Mouse (Mus musculus) intestine, embryonic 14.5 days (tissue): ENCODE measurements around the gene Gstm3. TPM values are rescaled to one million over a fixed set of nuclear protein-coding genes. Genes with fewer than 3 reads are reported as not detected.
"Not testable (repeated sequence)": the region's sequence is repeated elsewhere in the genome, so short reads cannot be mapped to it uniquely, and the experiment has no call there.

Source experiments
- ATAC-seq: fragments of 200-750 bp; cut with Nextera tagmentation; replicated peaks from 2 replicates; pipeline ENCODE4 v1.8.0; 2017; ENCODE audit warnings: low read depth, moderate number of reproducible peaks, moderate TSS enrichment, moderate library complexity; ENCODE audit not compliant: low FRiP score, low TSS enrichment
- DNase-seq: peaks from one replicate; pipeline ENCODE4 v3.0.0-alpha.2; 2018; ENCODE audit warnings: low spot score
- H3K27ac ChIP-seq: fragments of 300-500 bp; sonication (generic); 2 replicates; pipeline ENCODE4 v1.5.1; 2014; ENCODE audit warnings: low read depth, mild to moderate bottlenecking, control low read depth
- H3K27me3 ChIP-seq: fragments of 300-500 bp; sonication (generic); replicated peaks from 2 replicates; pipeline ENCODE4 v1.6.1; 2014; ENCODE audit warnings: low read length, control low read depth; ENCODE audit not compliant: control insufficient read depth, insufficient read depth
- H3K36me3 ChIP-seq: fragments of 300-500 bp; sonication (generic); 2 replicates; pipeline ENCODE4 v1.6.1; 2014; ENCODE audit warnings: low read length, control low read depth; ENCODE audit not compliant: control insufficient read depth, insufficient read depth
- H3K4me1 ChIP-seq: fragments of 300-500 bp; sonication (generic); replicated peaks from 2 replicates; pipeline ENCODE4 v1.6.1; 2014; ENCODE audit warnings: low read length, control low read depth, mixed read lengths; ENCODE audit not compliant: control insufficient read depth, insufficient read depth
- H3K4me2 ChIP-seq: fragments of 300-500 bp; sonication (generic); 2 replicates; pipeline ENCODE4 v1.6.1; 2014; ENCODE audit warnings: low read length
- H3K4me3 ChIP-seq: fragments of 300-500 bp; sonication (generic); 2 replicates; pipeline ENCODE4 v1.5.1; 2014; ENCODE audit warnings: low read depth, low read length, control low read depth, mixed read lengths
- H3K9ac ChIP-seq: fragments of 300-500 bp; sonication (generic); 2 replicates; pipeline ENCODE4 v1.6.1; 2014; ENCODE audit warnings: mild to moderate bottlenecking, low read length
- H3K9me3 ChIP-seq: fragments of 300-500 bp; sonication (generic); 2 replicates; pipeline ENCODE4 v1.6.1; 2016; ENCODE audit warnings: low read length, control low read depth; ENCODE audit not compliant: control insufficient read depth
- WGBS: fragments of 180-500 bp; shearing (Covaris S2); extraction: QIAGEN DNeasy Blood & Tissue Kit; methylation state at CpG from one replicate; pipeline ENCODE4 v1.1.7; 2014; 5-methylcytosine and 5-hydroxymethylcytosine counted together
- polyA plus RNA-seq: library from polyadenylated mRNA; unstranded; fragments of >200 nt; fragmentation: Nextera tagmentation; extraction: Ambion mirVana; gene quantifications from 2 replicates; pipeline ENCODE4 v1.2.1, GENCODE M21; 2014

Gstm3 gene
- 27.3 and 41.6 TPM in 2 replicates for polyA plus RNA-seq

GRCm38 (mm10) chr3:107968724-107969395, at the start of gene Gstm3:
Gene Gstm3 (minus strand): TSS chr3:107969283.
- ATAC-seq, result peak; percentile 65
- Histone ChIP-seq H3K4me3 (no peak within 1 kb of the TSS), H3K4me2 (no peak within 1 kb of the TSS), H3K9ac (no peak within 1 kb of the TSS), H3K9me3 (no peaks in the 10 kb centered on the region), H3K27ac (no peak within 1 kb of the TSS), H3K4me1 (peaks cover 5% of the 10 kb centered on the region; the same call in 1 of the 2 replicates), H3K36me3 (no peaks in the 10 kb centered on the region), H3K27me3 (no peaks in the 10 kb centered on the region)
- no peak for DNase-seq
- WGBS, result 40% methylated on average over 13 of the region's 13 CpGs

- peak overlapping the region; percentile 81 for H3K4me2 ChIP-seq
- no peaks in the 10 kb centered on the region; the same call in 1 of the 2 replicates for H3K36me3 ChIP-seq
- ATAC-seq (no peak), DNase-seq (no peak)
- H3K27ac ChIP-seq, result peak overlapping the region; percentile 76; the same call in 1 of the 2 replicates
- peak overlapping the region; percentile 36 for H3K4me3 ChIP-seq
- H3K9me3 ChIP-seq, result no peaks in the 10 kb centered on the region
- H3K27me3 ChIP-seq, result no peaks in the 10 kb centered on the region
- 23% methylated on average over 14 of the region's 14 CpGs for WGBS
- H3K4me1 ChIP-seq, result peaks cover 12% of the 10 kb centered on the region
- H3K9ac ChIP-seq, result peak overlapping the region; percentile 29; the same call in 1 of the 2 replicates
These were observed 49.2 kb upstream of the Gstm3 start for GRCm38 (mm10) chr3:108018190-108018820.

GRCm38 (mm10) chr3:108017473-108018189, 48.5 kb upstream of the Gstm3 start, which contains the start of gene Gstm1:
Gene Gstm1 (minus strand): TSS chr3:108017973.
- H3K36me3 ChIP-seq, result no peaks in the 10 kb centered on the region; the same call in 1 of the 2 replicates
- peak; percentile 97 for ATAC-seq
- H3K9ac ChIP-seq, result peak within 1 kb of the TSS; percentile 47

GRCm38 (mm10) chr3:108016468-108016867, 47.4 kb upstream of the Gstm3 start:
- H3K36me3 ChIP-seq, H3K27ac ChIP-seq, H3K9me3 ChIP-seq, DNase-seq, H3K27me3 ChIP-seq, H3K9ac ChIP-seq, ATAC-seq, H3K4me3 ChIP-seq: not testable (repeated sequence)
- 74% methylated on average over 5 of the region's 5 CpGs for WGBS
- H3K4me2 ChIP-seq, result peak overlapping the region; percentile 81
- peaks cover 12% of the 10 kb centered on the region for H3K4me1 ChIP-seq

More at GRCm38 (mm10) chr3:108017473-108018189, 48.5 kb upstream of the Gstm3 start, which contains the start of gene Gstm1:
- Histone ChIP-seq H3K27me3 (no peaks in the 10 kb centered on the region), H3K4me3 (peak within 1 kb of the TSS; percentile 36), H3K4me2 (peak within 1 kb of the TSS; percentile 81), H3K9me3 (no peaks in the 10 kb centered on the region), H3K27ac (peak within 1 kb of the TSS; percentile 88), H3K4me1 (peaks cover 12% of the 10 kb centered on the region)
- under 1% methylated on average over 31 of the region's 31 CpGs for WGBS
- peak; percentile 92 for DNase-seq

GRCm38 (mm10) chr3:108014974-108015346, 45.9 kb upstream of the Gstm3 start:
- H3K27ac ChIP-seq, result no peak overlapping the region
- ATAC-seq (no peak), DNase-seq (no peak)
- no peaks in the 10 kb centered on the region for H3K27me3 ChIP-seq
- no peaks in the 10 kb centered on the region for H3K9me3 ChIP-seq
- H3K4me3 ChIP-seq, result no peak overlapping the region
- no peak overlapping the region for H3K9ac ChIP-seq
- H3K4me1 ChIP-seq, result peaks cover 12% of the 10 kb centered on the region
- no peak overlapping the region for H3K4me2 ChIP-seq
- H3K36me3 ChIP-seq, result no peaks in the 10 kb centered on the region; the same call in 1 of the 2 replicates
- WGBS, result 89% methylated on average over 2 of the region's 2 CpGs

GRCm38 (mm10) chr3:108014098-108014973, 45.3 kb upstream of the Gstm3 start:
- no peaks in the 10 kb centered on the region for H3K27me3 ChIP-seq
- no peaks in the 10 kb centered on the region for H3K9me3 ChIP-seq
- WGBS, result 85% methylated on average over 7 of the region's 8 CpGs
- H3K36me3 ChIP-seq, result no peaks in the 10 kb centered on the region; the same call in 1 of the 2 replicates
- H3K4me1 ChIP-seq, result peaks cover 12% of the 10 kb centered on the region
- H3K4me2 ChIP-seq, result no peak overlapping the region
- DNase-seq, result no peak
- H3K27ac ChIP-seq, result no peak overlapping the region
- no peak overlapping the region for H3K9ac ChIP-seq
- ATAC-seq, result no peak
- no peak overlapping the region for H3K4me3 ChIP-seq

- 81% methylated on average over 4 of the region's 4 CpGs for WGBS
- H3K4me2 ChIP-seq, result no peak overlapping the region
- H3K9ac ChIP-seq, result no peak overlapping the region
- no peaks in the 10 kb centered on the region for H3K27me3 ChIP-seq
- no peak for ATAC-seq
- H3K27ac ChIP-seq, result no peak overlapping the region
- H3K4me1 ChIP-seq, result peaks cover 8% of the 10 kb centered on the region
- no peaks in the 10 kb centered on the region for H3K9me3 ChIP-seq
- DNase-seq, result no peak
- no peak overlapping the region for H3K4me3 ChIP-seq
- no peaks in the 10 kb centered on the region; the same call in 1 of the 2 replicates for H3K36me3 ChIP-seq
These were observed 44.3 kb upstream of the Gstm3 start for GRCm38 (mm10) chr3:108013331-108013871.
